Mouse (Mus musculus) lung, postnatal 0 days (tissue): ENCODE measurements around the gene Pik3r1. TPM values are rescaled to one million over a fixed set of nuclear protein-coding genes. Genes with fewer than 3 reads are reported as not detected.

Experiments
- ATAC-seq: fragments of 200-750 bp; cut with Nextera tagmentation; 2 replicates; pipeline ENCODE4 v1.8.0; 2017; ENCODE audit warnings: moderate library complexity
- DNase-seq: peaks from one replicate; pipeline ENCODE4 v3.0.0-alpha.2; 2016; ENCODE audit warnings: low spot score
- H3K27ac ChIP-seq: fragments of 300-500 bp; sonication (generic); 2 replicates; pipeline ENCODE4 v1.5.1; 2014; ENCODE audit warnings: antibody characterized with exemption, mild to moderate bottlenecking, low read length, mixed read lengths
- H3K27me3 ChIP-seq: fragments of 300-500 bp; sonication (generic); replicated peaks from 2 replicates; pipeline ENCODE4 v1.6.1; 2014; ENCODE audit warnings: low read length, mixed read lengths; ENCODE audit not compliant: insufficient read depth
- H3K36me3 ChIP-seq: fragments of 300-500 bp; sonication (generic); 2 replicates; pipeline ENCODE4 v1.6.1; 2014; ENCODE audit warnings: low read length, mixed read lengths; ENCODE audit not compliant: insufficient read depth
- H3K4me1 ChIP-seq: fragments of 300-500 bp; sonication (generic); 2 replicates; pipeline ENCODE4 v1.6.1; 2014; ENCODE audit warnings: antibody characterized with exemption, low read depth, low read length, mixed read lengths; ENCODE audit not compliant: insufficient read depth
- H3K4me2 ChIP-seq: fragments of 300-500 bp; sonication (generic); replicated peaks from 2 replicates; pipeline ENCODE4 v1.6.1; 2014; ENCODE audit warnings: low read depth, mild to moderate bottlenecking, low read length, moderate library complexity, mixed read lengths
- H3K4me3 ChIP-seq: fragments of 300-500 bp; sonication (generic); 2 replicates; pipeline ENCODE4 v1.5.1; 2014; ENCODE audit warnings: low read depth, low read length
- H3K9ac ChIP-seq: fragments of 300-500 bp; sonication (generic); replicated peaks from 2 replicates; pipeline ENCODE4 v1.6.1; 2014; ENCODE audit warnings: low read depth, mild to moderate bottlenecking
- H3K9me3 ChIP-seq: fragments of 300-500 bp; sonication (generic); 2 replicates; pipeline ENCODE4 v1.6.1; 2016; ENCODE audit warnings: low read length, mixed read lengths
- CTCF ChIP-seq: IDR thresholded peaks from 2 replicates; pipeline ENCODE4 v1.5.1; 2016; ENCODE audit warnings: antibody characterized with exemption, mild to moderate bottlenecking
- EP300 ChIP-seq: IDR thresholded peaks from 2 replicates; pipeline ENCODE4 v1.6.1; 2016; ENCODE audit warnings: antibody characterized with exemption, mild to moderate bottlenecking, control low read depth
- WGBS: fragments of 180-500 bp; shearing (Covaris S2); extraction: QIAGEN DNeasy Blood & Tissue Kit; methylation state at CpG from one replicate; pipeline ENCODE4 v1.1.7; 2014; 5-methylcytosine and 5-hydroxymethylcytosine counted together
- polyA plus RNA-seq: library from polyadenylated mRNA; unstranded; fragments of >200 nt; fragmentation: Nextera tagmentation; extraction: Ambion mirVana; gene quantifications from 2 replicates; pipeline ENCODE4 v1.2.1, GENCODE M21; 2015

Pik3r1 gene
- polyA plus RNA-seq, 1 experiment from 2014 or later = 28.1 TPM

GRCm38 (mm10) chr13:101632771-101633170, 135.2 kb downstream of the Pik3r1 start:
- DNase-seq (peak; percentile 14), ATAC-seq (no peak)
- 54% methylated on average over 4 of the region's 4 CpGs for WGBS
- no peaks in the 10 kb centered on the region for H3K4me1 ChIP-seq
- H3K4me2 ChIP-seq = no peak overlapping the region
- H3K27ac ChIP-seq = no peak overlapping the region
- H3K9ac ChIP-seq = no peak overlapping the region
- no peaks in the 10 kb centered on the region for H3K9me3 ChIP-seq
- H3K36me3 ChIP-seq = no peaks in the 10 kb centered on the region
- TF ChIP-seq EP300 (no peak), CTCF (no peak)
- no peak overlapping the region for H3K4me3 ChIP-seq
- no peaks in the 10 kb centered on the region for H3K27me3 ChIP-seq

DNA sequence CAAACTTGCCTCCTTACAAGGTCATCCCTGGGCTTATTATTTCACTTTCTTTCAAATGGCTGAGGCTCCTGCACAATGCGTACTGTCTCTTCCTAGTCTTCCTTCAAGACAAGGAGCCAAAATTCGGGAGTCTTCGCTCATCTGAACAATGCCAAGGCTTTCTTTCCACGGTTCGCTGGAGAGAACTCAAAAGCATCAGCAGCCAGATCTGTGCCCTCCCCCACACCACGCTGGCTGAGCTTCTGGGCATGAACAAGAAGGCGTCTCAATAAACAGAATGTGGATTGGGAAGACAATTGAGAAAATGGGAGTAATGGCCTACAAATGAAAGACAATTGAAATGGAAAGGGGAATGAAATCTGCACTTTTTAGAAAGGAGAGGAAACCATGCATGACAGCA, 136.5 kb downstream of the Pik3r1 start:
- Histone ChIP-seq H3K4me1 (no peaks in the 10 kb centered on the region), H3K36me3 (no peaks in the 10 kb centered on the region), H3K27ac (no peak overlapping the region), H3K9ac (no peak overlapping the region), H3K4me2 (no peak overlapping the region), H3K27me3 (no peaks in the 10 kb centered on the region), H3K4me3 (no peak overlapping the region), H3K9me3 (no peaks in the 10 kb centered on the region)
- TF ChIP-seq CTCF (no peak), EP300 (no peak)
- DNase-seq (no peak), ATAC-seq (no peak)
- WGBS = 83% methylated on average over 7 of the region's 7 CpGs
